Mouse (Mus musculus) embryonic facial prominence, embryonic 15.5 days (tissue): ENCODE measurements at regions not wholly inside any gene's neighbourhood (a gene's known extent, or its start where the extent isn't known, plus 50 kb on each side); places are given as distances from the start of the nearest gene placed in this dataset.

Experiments used
- ATAC-seq: fragments of 200-750 bp; cut with Nextera tagmentation; 2 replicates; pipeline ENCODE4 v1.8.0; 2017; ENCODE audit warnings: low read depth, moderate TSS enrichment; ENCODE audit not compliant: insufficient number of reproducible peaks, low FRiP score, low TSS enrichment
- H3K27ac ChIP-seq: fragments of 300-500 bp; sonication (generic); replicated peaks from 2 replicates; pipeline ENCODE4 v1.5.1; 2015; ENCODE audit warnings: mild to moderate bottlenecking, inconsistent platforms
- H3K27me3 ChIP-seq: fragments of 300-500 bp; sonication (generic); 2 replicates; pipeline ENCODE4 v1.6.1; 2015; ENCODE audit warnings: inconsistent platforms
- H3K36me3 ChIP-seq: fragments of 300-500 bp; sonication (generic); 2 replicates; pipeline ENCODE4 v1.6.1; 2015; ENCODE audit warnings: mild to moderate bottlenecking, inconsistent platforms
- H3K4me1 ChIP-seq: fragments of 300-500 bp; sonication (generic); 2 replicates; pipeline ENCODE4 v1.6.1; 2015; ENCODE audit warnings: inconsistent platforms
- H3K4me2 ChIP-seq: fragments of 300-500 bp; sonication (generic); replicated peaks from 2 replicates; pipeline ENCODE4 v1.6.1; 2015; ENCODE audit warnings: mild to moderate bottlenecking, inconsistent platforms
- H3K4me3 ChIP-seq: fragments of 300-500 bp; sonication (generic); replicated peaks from 2 replicates; pipeline ENCODE4 v1.5.1; 2015; ENCODE audit warnings: mild to moderate bottlenecking, inconsistent platforms
- H3K9ac ChIP-seq: fragments of 300-500 bp; sonication (generic); 2 replicates; pipeline ENCODE4 v1.6.1; 2015; ENCODE audit warnings: inconsistent platforms
- H3K9me3 ChIP-seq: fragments of 300-500 bp; sonication (generic); replicated peaks from 2 replicates; pipeline ENCODE4 v1.6.1; 2016; ENCODE audit warnings: inconsistent platforms
- whole genome bisulfite sequencing: fragments of 180-500 bp; shearing (Covaris S2); methylation state at CpG from one replicate; pipeline ENCODE4 v1.1.7; 2015; 5-methylcytosine and 5-hydroxymethylcytosine counted together

DNA sequence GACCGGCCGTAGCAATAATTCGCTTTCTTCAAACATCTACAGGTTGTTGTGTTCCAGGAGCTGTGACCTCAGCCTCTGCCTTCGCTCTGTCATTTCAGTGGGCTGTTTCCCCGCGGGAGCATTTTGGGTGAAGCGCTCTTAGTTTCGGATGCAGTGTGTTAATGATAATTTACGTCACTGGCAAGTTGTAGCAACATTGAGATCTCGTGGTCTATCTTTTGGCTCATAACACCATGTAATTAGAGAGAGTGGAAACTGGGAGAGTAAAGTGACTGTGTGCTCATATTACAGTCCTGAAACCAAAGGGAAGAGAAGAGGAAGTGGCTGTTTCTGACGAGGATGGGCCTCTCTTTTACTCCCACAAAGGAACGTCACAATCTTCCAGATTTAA, 171.4 kb upstream of the Map3k1 start:
- H3K4me2 ChIP-seq: no peak overlapping the region
- H3K4me1 ChIP-seq: peaks cover 25% of the 10 kb centered on the region
- H3K9ac ChIP-seq: no peak overlapping the region
- ATAC-seq: no peak
- H3K27me3 ChIP-seq: no peaks in the 10 kb centered on the region
- no peaks in the 10 kb centered on the region for H3K9me3 ChIP-seq
- peak overlapping the region; percentile 68; the same call in 1 of the 2 replicates for H3K27ac ChIP-seq
- 61% methylated on average over 12 of the region's 12 CpGs for WGBS
- H3K4me3 ChIP-seq: no peak overlapping the region
- no peaks in the 10 kb centered on the region for H3K36me3 ChIP-seq

DNA sequence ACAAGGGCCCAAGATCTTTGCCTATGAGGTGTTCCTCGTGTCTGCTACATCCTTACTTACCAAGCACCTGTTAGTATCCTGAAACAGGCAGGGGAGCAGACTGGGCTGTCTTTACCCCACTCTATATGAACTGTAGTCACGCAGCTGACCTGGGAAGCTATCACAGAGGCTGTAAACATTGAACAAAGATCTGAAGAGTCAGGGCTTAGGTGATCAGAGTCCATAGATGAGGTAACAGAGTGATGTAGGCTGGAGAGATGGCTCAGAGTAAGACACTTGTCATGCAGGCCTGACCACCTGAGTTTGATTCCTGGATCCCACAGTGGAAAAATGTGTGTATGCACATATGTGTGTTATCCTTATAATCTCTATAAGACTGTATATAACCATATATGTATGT, 172.3 kb upstream of the Map3k1 start:
- 87% methylated on average over 2 of the region's 2 CpGs for WGBS
- Histone ChIP-seq H3K27ac (no peak overlapping the region), H3K4me2 (no peak overlapping the region), H3K4me1 (peaks cover 25% of the 10 kb centered on the region), H3K9ac (no peak overlapping the region), H3K27me3 (no peaks in the 10 kb centered on the region), H3K36me3 (no peaks in the 10 kb centered on the region), H3K9me3 (no peaks in the 10 kb centered on the region), H3K4me3 (no peak overlapping the region)
- ATAC-seq: no peak

GRCm38 (mm10) chr13:111982796-111983460, 174.1 kb upstream of the Map3k1 start:
- H3K4me3 ChIP-seq: no peak overlapping the region
- no peak overlapping the region for H3K4me2 ChIP-seq
- no peaks in the 10 kb centered on the region for H3K9me3 ChIP-seq
- no peaks in the 10 kb centered on the region for H3K27me3 ChIP-seq
- no peak for ATAC-seq
- no peaks in the 10 kb centered on the region for H3K36me3 ChIP-seq
- H3K9ac ChIP-seq: no peak overlapping the region
- 79% methylated on average over 6 of the region's 6 CpGs for WGBS
- H3K4me1 ChIP-seq: peaks cover 23% of the 10 kb centered on the region
- no peak overlapping the region for H3K27ac ChIP-seq

DNA sequence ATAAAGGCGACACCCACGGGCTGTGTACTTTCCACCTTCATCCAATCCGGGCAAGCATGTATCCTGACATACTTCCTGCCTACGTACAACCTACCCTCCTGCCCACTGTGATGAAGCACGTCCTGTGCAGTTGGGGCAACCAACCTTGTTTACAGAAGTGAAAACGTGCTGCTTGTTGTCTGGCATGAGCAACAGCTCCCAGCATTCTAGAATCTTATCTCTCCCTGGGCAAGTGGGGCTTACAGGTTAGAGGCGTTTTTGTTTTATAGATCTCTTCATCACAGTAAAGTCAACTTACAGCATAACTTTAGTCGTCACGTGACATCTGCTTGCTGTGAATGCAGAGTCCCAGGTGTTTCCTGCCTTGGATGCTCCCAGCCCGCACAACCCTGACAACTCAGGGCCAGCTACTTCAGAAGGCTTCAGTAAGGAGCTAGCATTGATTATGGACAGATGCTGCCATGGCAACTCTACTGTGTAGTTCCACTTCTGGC, 175.3 kb upstream of the Map3k1 start:
- ATAC-seq: no peak
- H3K4me1 ChIP-seq: peaks cover 13% of the 10 kb centered on the region
- H3K27ac ChIP-seq: no peak overlapping the region
- WGBS: 66% methylated on average over 10 of the region's 10 CpGs
- no peaks in the 10 kb centered on the region for H3K9me3 ChIP-seq
- H3K4me2 ChIP-seq: no peak overlapping the region
- no peaks in the 10 kb centered on the region for H3K27me3 ChIP-seq
- no peak overlapping the region for H3K4me3 ChIP-seq
- no peaks in the 10 kb centered on the region for H3K36me3 ChIP-seq
- H3K9ac ChIP-seq: no peak overlapping the region

DNA sequence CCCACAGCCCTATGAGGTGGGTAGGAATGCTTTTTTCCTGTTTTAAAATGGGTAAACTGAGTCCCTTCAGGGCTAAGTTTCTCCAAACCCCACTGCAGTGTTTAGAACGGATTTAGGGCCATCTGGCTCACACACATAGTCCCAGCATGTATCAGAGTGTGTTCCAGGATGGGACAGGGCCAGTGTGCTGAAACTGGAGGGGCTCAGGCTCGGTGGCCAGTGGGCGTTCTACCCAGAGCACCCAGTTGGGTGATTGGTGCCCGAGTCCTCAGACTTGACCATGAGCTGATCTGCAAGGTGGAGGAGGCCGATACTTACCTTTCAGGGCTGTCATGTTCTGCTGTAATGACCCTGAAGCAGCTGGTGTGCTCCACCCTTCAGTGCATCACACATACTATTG, 176.6 kb upstream of the Map3k1 start:
- H3K4me2 ChIP-seq: no peak overlapping the region
- no peak for ATAC-seq
- H3K9ac ChIP-seq: no peak overlapping the region
- H3K36me3 ChIP-seq: no peaks in the 10 kb centered on the region
- no peaks in the 10 kb centered on the region for H3K9me3 ChIP-seq
- H3K4me3 ChIP-seq: no peak overlapping the region
- no peak overlapping the region for H3K27ac ChIP-seq
- H3K27me3 ChIP-seq: no peaks in the 10 kb centered on the region
- H3K4me1 ChIP-seq: no peaks in the 10 kb centered on the region; the same call in 1 of the 2 replicates
- WGBS: 84% methylated on average over 5 of the region's 5 CpGs

GRCm38 (mm10) chr13:111986681-111987080, 177.9 kb upstream of the Map3k1 start:
- Histone ChIP-seq H3K4me2 (no peak overlapping the region), H3K36me3 (no peaks in the 10 kb centered on the region), H3K9ac (no peak overlapping the region), H3K27me3 (no peaks in the 10 kb centered on the region), H3K9me3 (no peaks in the 10 kb centered on the region), H3K4me3 (no peak overlapping the region), H3K4me1 (no peaks in the 10 kb centered on the region), H3K27ac (no peak overlapping the region)
- WGBS: 77% methylated on average over 15 of the region's 15 CpGs
- no peak for ATAC-seq

DNA sequence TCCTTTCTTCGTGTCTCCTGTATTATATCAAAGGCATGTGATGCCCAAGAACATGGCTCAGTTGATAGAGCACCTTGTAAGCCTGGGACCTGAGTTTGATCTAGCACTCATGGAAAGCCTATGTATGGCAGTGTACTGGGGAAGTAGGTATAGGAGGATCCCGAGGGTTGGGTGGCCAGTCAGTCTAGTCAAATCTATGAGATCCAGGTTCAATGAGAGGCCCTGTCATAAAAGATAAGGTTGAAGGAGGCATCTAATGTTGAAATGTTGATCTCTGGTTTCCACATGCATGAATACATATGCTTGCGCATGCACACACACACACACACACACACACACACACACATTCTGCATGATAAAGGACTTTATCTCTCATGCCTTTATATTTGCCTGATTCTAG, 178.6 kb upstream of the Map3k1 start:
- no peak for ATAC-seq
- Histone ChIP-seq H3K4me1 (no peaks in the 10 kb centered on the region), H3K4me3 (no peak overlapping the region), H3K27me3 (no peaks in the 10 kb centered on the region), H3K27ac (no peak overlapping the region), H3K4me2 (no peak overlapping the region), H3K9me3 (no peaks in the 10 kb centered on the region), H3K9ac (no peak overlapping the region), H3K36me3 (no peaks in the 10 kb centered on the region)
- WGBS: 92% methylated on average over 3 of the region's 3 CpGs

- no peak for ATAC-seq
- Histone ChIP-seq H3K27ac (no peak overlapping the region), H3K4me3 (no peak overlapping the region), H3K9me3 (no peaks in the 10 kb centered on the region), H3K36me3 (no peaks in the 10 kb centered on the region), H3K4me2 (no peak overlapping the region), H3K27me3 (no peaks in the 10 kb centered on the region), H3K4me1 (peaks cover 1% of the 10 kb centered on the region; the same call in 1 of the 2 replicates), H3K9ac (no peak overlapping the region)
- 38% methylated on average over 11 of the region's 11 CpGs for WGBS
Measured at GRCm38 (mm10) chr13:111990913-111991534, 182.2 kb upstream of the Map3k1 start.

GRCm38 (mm10) chr13:111992075-111992847, 183.5 kb upstream of the Map3k1 start:
- Histone ChIP-seq H3K9ac (no peak overlapping the region), H3K4me2 (no peak overlapping the region), H3K27ac (no peak overlapping the region), H3K4me1 (peaks cover 3% of the 10 kb centered on the region; the same call in 1 of the 2 replicates), H3K36me3 (no peaks in the 10 kb centered on the region), H3K4me3 (no peak overlapping the region), H3K9me3 (no peaks in the 10 kb centered on the region), H3K27me3 (no peaks in the 10 kb centered on the region)
- 84% methylated on average over 9 of the region's 9 CpGs for WGBS
- no peak for ATAC-seq

- Histone ChIP-seq H3K27me3 (no peaks in the 10 kb centered on the region), H3K36me3 (no peaks in the 10 kb centered on the region), H3K9me3 (no peaks in the 10 kb centered on the region), H3K4me1 (peaks cover 3% of the 10 kb centered on the region; the same call in 1 of the 2 replicates), H3K4me3 (no peak overlapping the region), H3K9ac (no peak overlapping the region), H3K4me2 (no peak overlapping the region), H3K27ac (no peak overlapping the region)
- 85% methylated on average over 5 of the region's 5 CpGs for WGBS
- ATAC-seq: no peak
Measured at GRCm38 (mm10) chr13:111994862-111995490, 186.2 kb upstream of the Map3k1 start.

DNA sequence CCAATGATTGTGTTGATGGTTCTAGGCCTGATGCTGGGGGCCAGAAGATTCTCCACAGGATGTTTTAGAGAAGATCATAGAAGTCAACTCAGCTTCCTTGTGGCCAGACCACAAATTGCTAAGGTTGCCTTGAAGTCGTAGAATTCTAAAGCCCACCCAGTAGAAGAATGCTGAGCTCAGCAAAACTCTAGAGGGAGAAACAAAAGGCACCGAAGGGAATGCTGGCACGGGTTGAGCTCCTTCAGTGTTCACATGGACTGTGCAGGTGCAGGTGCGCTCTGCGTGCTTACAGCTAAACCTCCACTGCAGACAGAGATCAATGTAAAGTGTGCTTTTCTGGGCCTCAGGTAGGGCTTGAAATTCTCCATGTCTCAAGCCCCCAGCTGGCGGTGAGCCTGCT, 186.9 kb upstream of the Map3k1 start:
- H3K4me1 ChIP-seq: peaks cover 3% of the 10 kb centered on the region; the same call in 1 of the 2 replicates
- H3K9ac ChIP-seq: no peak overlapping the region
- WGBS: 64% methylated on average over 6 of the region's 6 CpGs
- no peak overlapping the region for H3K4me2 ChIP-seq
- H3K27me3 ChIP-seq: no peaks in the 10 kb centered on the region
- H3K27ac ChIP-seq: no peak overlapping the region
- no peaks in the 10 kb centered on the region for H3K36me3 ChIP-seq
- H3K4me3 ChIP-seq: no peak overlapping the region
- ATAC-seq: no peak
- H3K9me3 ChIP-seq: no peaks in the 10 kb centered on the region
